15 mouse cellular contexts compared by ENCODE assay signal in genomic region chr10:75301937-75302336, GRCm38 (mm10). TPM values are rescaled to one million over a fixed set of nuclear protein-coding genes. Genes with fewer than 3 reads are reported as not detected.
DNase-seq lines count a peak whose midpoint lies in the region; ATAC-seq and TF ChIP-seq lines count a peak whose summit lies in the region.
"Had no signal": no experiment of that assay in that cellular context is flagged by ENCODE, and none has a peak within 500 bp of the region (broad histone marks: within the 10 kb centered on the region; RNA-seq: fewer than 3 reads in every experiment).

No protein-coding gene starts in this region.

- H3K27ac ChIP-seq in liver, postnatal 0 days (ENCODE audit: low read depth) = no peak overlapping the region
- H3K27ac ChIP-seq: embryonic facial prominence, embryonic 10.5 days had no signal

- H3K27me3 ChIP-seq in G1E (ENCODE audit: insufficient read depth, low read length) = no peaks in the 10 kb centered on the region
- H3K27me3 ChIP-seq in liver, postnatal 0 days (ENCODE audit: insufficient read depth, low read length) = no peaks in the 10 kb centered on the region
- H3K27me3 ChIP-seq: heart, embryonic 13.5 days had no signal

- ATAC-seq in G1E (ENCODE audit: extremely low read depth, insufficient number of reproducible peaks, low FRiP score, poor library complexity, severe bottlenecking) = peak; percentile 84
- peak; percentile 65 for ATAC-seq in liver, postnatal 0 days
- ATAC-seq: intestine, embryonic 16.5 days had no signal

- TF ChIP-seq CTCF in G1E (IDR thresholded peaks at IDR 0.05; ENCODE audit: low read depth, low read length) = no peak
- no peak for TF ChIP-seq CTCF in liver, postnatal 0 days (IDR thresholded peaks at IDR 0.05; ENCODE audit: low read depth)

- 0 out of 2 replicates have a peak, but pooled peaks have one; percentile 29 for TF ChIP-seq EP300 in liver, postnatal 0 days (IDR thresholded peaks at IDR 0.05; ENCODE audit: low read depth)

- peak; percentile 98 for DNase-seq in 416B (ENCODE audit: low read depth)
- DNase-seq in G1E (ENCODE audit: low spot score) = peak; percentile 35
- peak; percentile 78 for DNase-seq in induced T-regulatory cell, adult 2 months (ENCODE audit: low read depth)
- no peak for DNase-seq in liver, postnatal 0 days
- no peak for DNase-seq in lung, postnatal 14 days
- no peak for DNase-seq in kidney, postnatal 4 days
- DNase-seq in layer of hippocampus, adult 11-12 months (ENCODE audit: low spot score) = no peak
- DNase-seq in yolk sac, embryonic 10.5 days (ENCODE audit: low spot score) = no peak
- DNase-seq: kidney, postnatal 14 days; lung, adult 18-20 months; thymus, postnatal 36 days had no signal

- H3K4me1 ChIP-seq in G1E (ENCODE audit: insufficient read depth, low read depth, low read length) = peaks cover 23% of the 10 kb centered on the region
- peaks cover 21% of the 10 kb centered on the region for H3K4me1 ChIP-seq in liver, postnatal 0 days (ENCODE audit: insufficient read depth)

- peaks cover 89% of the 10 kb centered on the region for H3K36me3 ChIP-seq in G1E (replicated peaks)
- H3K36me3 ChIP-seq in liver, postnatal 0 days (replicated peaks; ENCODE audit: insufficient read depth, low read length) = peaks cover 18% of the 10 kb centered on the region

- 37% methylated on average over 4 of the region's 4 CpGs for WGBS in liver, postnatal 0 days (ENCODE audit: insufficient replicate concordance)

- H3K9me3 ChIP-seq in G1E (replicated peaks) = no peaks in the 10 kb centered on the region
- no peaks in the 10 kb centered on the region for H3K9me3 ChIP-seq in liver, postnatal 0 days (ENCODE audit: low read length)
- H3K9me3 ChIP-seq: embryonic facial prominence, embryonic 10.5 days; heart, embryonic 13.5 days had no signal

- no peak overlapping the region for H3K9ac ChIP-seq in liver, postnatal 0 days (replicated peaks)
- H3K9ac ChIP-seq: heart, embryonic 13.5 days had no signal

- no peak overlapping the region for H3K4me3 ChIP-seq in G1E (ENCODE audit: low read depth, low read length)
- no peak overlapping the region for H3K4me3 ChIP-seq in liver, postnatal 0 days (ENCODE audit: low read depth, low read length)
- H3K4me3 ChIP-seq: embryonic facial prominence, embryonic 10.5 days; erythroblast, embryonic 14.5 days; heart, embryonic 13.5 days had no signal

- H3K4me2 ChIP-seq in liver, postnatal 0 days (ENCODE audit: low read depth, low read length) = no peak overlapping the region
- H3K4me2 ChIP-seq: heart, embryonic 13.5 days had no signal

RNA-seq across cellular contexts. Expression of gene Adora2a, which starts 14.7 kb away (rescaled TPM):
- total RNA-seq in G1E (2014; fragmentation: Nextera tagmentation) (not detected in 2 replicates), G1E (2017) (0.06 and 0.33 TPM in 2 replicates)
- polyA plus RNA-seq in G1E (2012) = 0.03 TPM in 1 of 2 replicates, not detected in the other
- 1.8 and 1.9 TPM in 2 replicates for polyA plus RNA-seq in liver, postnatal 0 days (2015; fragmentation: Nextera tagmentation; extraction: Ambion mirVana)
- polyA plus RNA-seq: erythroblast, embryonic 14.5 days had no signal

Comparison
In these comparisons a context has a peak if more than half of its experiments do, and no peak if none do; other contexts are left out.
1. DNase-seq: peak in 416B (single experiment), G1E (single experiment) and induced T-regulatory cell, adult 2 months (single experiment); none in liver, postnatal 0 days (single experiment), lung, postnatal 14 days (single experiment), kidney, postnatal 4 days (0 of 2), layer of hippocampus, adult 11-12 months (single experiment) and yolk sac, embryonic 10.5 days (single experiment).